Mouse (Mus musculus) frontal cortex, postnatal 36 days (tissue): ENCODE measurements around the gene Serpinb9f.
"Not testable (repeated sequence)": the region's sequence is repeated elsewhere in the genome, so short reads cannot be mapped to it uniquely, and the experiment has no call there.

Experiments
- DNase-seq, 2 experiments: peaks; one replicate each; pipeline ENCODE4 v3.0.0; 2022; ENCODE audit warnings: low spot score in 2 of 2

Serpinb9f gene

GRCm38 (mm10) chr13:33323777-33324176 is at the start of gene Serpinb9f:
Gene Serpinb9f, plus strand, starts transcription at chr13:33324077.
- DNase-seq, result not testable (repeated sequence)

DNA sequence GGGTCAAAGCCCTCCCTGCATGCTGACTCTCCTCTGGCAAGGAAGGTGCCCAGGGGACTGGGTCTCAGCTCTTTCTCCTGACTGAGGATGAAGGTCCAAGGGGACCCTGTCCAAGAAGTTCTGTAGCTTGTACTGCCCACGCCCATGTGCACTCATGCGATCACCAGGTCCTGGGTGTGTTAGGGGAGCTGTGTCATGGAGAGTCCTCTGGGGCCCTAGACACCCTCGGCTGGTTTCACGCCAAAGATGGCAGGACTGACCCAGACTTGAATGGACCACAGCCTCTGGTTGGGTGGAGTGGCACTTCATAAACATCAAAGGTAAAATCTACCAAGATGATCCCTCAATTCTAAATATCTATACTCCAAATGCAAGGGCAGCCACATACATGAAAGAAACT is 15.2 kb upstream of the Serpinb9f start:
- DNase-seq, result not testable (repeated sequence)

DNA sequence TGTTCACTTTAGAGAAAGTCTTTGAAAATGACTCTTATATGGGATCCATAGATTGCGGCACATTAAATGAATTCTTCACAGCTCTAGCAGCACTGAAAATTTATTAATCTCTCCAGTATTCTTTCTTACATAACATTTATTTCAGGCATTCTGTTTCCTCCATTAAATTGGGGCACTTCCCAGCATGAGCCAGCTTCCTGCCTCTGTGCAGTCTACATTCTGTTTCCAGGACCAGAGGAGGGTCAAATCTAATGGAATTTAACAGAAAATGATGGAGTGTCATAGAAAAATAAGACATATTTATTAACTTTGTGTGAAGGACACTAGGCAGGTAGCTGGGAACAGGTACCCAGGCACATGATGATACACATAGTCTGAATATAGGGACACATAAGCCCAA is 32.8 kb downstream of the Serpinb9f start:
- DNase-seq, result not testable (repeated sequence)
